Mouse (Mus musculus) right cerebral cortex, postnatal 10 days (tissue): ENCODE results near the gene Kcp.

Experiments used
- DNase-seq, 2 experiments: peaks; one replicate each; pipeline ENCODE4 v3.0.0; 2021; ENCODE audit warnings: low spot score in 2 of 2

Kcp gene

DNA sequence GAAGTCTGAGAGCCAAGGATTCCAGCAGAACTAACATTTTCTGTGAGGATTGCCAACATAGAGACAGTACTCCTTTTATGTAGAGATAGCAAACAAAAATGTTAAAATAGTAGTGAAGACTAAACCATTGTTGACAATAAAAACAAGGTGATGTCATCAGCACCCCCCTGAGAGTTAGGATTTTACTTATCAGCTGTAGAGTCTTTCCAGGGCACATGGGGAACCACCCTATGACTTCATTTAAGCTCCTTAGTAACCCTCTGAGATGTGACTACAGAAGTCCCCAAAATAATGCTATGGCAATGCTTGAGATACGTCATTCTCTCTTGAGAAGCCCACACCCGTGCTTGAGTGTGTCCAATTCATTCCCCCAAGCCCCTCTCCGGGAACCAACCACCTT lies 44.4 kb downstream of the Kcp start:
- DNase-seq = no peak

DNA sequence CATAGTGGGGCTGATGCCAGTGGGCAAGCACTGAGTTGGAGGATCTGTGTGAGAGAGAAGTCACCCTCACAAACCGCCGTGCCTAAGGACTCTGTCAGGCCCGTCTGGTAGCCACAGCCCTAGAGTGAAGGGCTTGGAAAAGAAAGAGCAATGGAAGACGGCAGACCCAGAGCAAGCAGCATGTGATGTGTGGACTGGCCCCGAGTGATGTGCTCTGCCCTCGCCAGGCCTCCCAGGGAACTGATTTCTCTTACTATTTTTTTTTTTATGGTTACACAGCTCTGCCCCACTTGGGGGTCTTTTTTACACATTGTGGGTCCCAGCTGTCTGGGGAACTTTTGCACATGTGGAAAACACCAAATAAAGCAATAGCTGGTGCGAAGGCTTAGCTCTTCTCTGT lies 46.2 kb downstream of the Kcp start:
- DNase-seq = no peak

DNA sequence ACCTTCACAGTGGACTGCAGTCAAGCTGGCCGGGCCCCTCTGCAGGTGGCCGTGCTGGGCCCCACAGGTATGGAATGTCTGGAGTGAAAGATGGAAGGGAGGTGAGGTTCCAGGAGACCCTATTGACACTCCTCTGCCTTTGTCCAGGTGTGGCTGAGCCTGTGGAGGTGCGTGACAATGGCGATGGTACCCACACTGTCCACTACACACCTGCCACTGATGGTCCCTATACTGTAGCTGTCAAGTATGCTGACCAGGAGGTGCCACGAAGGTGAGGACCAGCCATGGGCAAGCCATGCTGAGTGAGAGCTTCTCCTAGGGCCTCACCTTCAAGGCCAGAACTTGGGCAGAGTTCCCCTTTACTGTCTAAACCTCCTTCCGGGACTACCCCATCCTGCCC lies 57.1 kb downstream of the Kcp start:
- DNase-seq = no peak

DNA sequence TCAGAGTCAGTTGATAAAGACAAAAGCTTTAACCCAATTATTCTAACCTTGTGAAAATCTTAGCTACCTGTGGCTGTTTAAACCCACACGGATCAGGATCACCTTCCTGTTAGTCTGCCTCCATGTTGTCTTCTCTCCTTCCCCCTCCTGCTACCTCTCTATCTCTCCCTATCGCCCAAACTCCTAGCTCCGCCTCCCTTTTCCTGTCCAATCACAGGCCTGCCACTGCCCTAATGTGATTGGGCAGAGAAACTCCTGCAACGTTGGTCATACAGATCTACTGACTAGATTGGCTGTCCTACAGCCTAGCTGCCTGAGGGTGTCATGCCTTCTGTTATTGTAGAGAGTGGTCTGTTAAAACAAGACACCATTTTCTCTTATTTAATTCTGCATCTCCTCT lies 57.9 kb downstream of the Kcp start:
- DNase-seq = no peak

DNA sequence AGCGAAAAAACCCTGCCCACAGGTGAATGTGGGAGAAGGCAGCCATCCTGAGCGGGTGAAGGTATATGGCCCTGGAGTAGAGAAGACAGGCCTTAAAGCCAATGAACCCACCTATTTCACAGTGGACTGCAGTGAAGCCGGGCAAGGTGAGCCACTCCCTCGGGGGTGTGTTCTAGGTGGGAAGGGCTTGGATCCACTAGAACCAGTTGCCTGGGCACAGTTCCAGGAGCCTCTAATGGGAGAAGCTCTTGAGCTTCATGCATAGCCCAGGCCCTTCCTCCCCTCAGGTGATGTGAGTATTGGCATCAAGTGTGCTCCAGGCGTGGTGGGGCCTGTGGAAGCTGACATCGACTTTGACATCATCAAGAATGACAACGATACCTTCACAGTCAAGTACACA lies 62.4 kb downstream of the Kcp start:
- DNase-seq = no peak

GRCm38 (mm10) chr6:29444773-29445172 lies 63.0 kb downstream of the Kcp start:
- DNase-seq = no peak

DNA sequence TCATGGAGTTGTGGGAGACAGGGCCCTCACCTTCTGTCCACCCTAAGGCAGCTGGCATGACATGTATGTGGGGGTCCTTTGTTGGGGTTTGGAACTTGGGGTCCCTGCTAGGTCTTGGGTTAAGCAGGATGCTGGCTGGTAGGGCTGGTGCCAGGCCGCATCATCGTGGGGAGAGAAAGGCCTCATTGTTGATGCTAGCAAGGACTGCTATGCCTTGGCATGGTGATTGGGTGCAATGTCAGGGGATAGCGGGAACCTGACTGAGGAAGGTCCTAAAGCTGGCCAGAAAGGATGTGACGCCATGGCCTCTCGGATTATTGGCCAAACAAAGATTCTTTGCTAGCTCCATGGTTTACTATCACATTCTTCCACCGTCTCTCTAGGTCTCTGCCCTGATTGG lies 68.0 kb downstream of the Kcp start:
- DNase-seq = no peak

DNA sequence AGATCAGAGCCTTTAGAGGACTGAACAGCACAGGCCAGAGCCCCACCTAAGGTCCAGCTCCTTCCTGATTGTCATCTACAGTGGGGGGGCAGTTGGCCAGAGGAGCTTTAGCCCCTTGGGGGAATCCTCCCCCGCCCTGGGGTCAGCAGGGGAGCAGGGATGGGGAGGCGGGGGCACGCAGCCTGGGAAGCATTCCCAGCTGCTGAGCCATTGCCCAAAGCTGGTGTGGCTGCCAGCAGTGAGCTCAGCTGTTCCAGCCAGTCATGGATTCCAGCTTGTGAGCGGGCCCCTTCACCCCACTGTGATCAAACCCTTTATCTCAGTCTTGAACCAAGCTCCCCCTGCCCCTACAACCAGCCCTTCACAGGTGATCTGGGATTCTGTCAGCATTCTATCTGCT lies 68.5 kb downstream of the Kcp start:
- peak; percentile 40 to 51 for DNase-seq

GRCm38 (mm10) chr6:29436461-29436934 lies 71.3 kb downstream of the Kcp start:
- DNase-seq = peak in 1 of 2 experiments; percentile 39

DNA sequence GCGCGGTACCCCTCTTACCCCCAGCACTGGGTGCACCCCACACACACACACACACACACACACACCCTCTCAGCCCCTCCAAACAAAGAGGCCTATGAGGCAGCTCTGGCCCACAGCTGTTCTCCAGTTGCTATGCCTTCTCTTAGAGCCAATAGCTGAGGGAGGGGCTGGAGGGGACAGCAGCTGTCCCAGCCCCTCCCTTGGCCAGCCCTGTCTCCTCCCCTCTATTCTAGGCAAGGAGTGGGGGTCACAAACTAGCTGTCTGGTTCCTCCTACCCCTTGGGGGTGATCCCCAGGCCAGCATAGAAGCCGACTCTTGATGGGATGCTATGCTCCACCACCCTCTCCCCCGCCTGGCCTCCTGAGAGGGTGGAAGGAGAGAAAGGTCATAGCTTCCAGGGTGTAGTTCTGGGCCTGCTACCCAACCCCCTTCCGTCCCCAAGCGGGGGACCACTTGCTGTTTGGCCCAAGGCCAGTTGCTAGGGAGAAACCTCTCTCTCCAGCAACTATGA lies 71.8 kb downstream of the Kcp start:
- DNase-seq = no peak

- DNase-seq = peak; percentile 50 to 52
Measured at GRCm38 (mm10) chr6:29434911-29435691, 72.7 kb downstream of the Kcp start.

DNA sequence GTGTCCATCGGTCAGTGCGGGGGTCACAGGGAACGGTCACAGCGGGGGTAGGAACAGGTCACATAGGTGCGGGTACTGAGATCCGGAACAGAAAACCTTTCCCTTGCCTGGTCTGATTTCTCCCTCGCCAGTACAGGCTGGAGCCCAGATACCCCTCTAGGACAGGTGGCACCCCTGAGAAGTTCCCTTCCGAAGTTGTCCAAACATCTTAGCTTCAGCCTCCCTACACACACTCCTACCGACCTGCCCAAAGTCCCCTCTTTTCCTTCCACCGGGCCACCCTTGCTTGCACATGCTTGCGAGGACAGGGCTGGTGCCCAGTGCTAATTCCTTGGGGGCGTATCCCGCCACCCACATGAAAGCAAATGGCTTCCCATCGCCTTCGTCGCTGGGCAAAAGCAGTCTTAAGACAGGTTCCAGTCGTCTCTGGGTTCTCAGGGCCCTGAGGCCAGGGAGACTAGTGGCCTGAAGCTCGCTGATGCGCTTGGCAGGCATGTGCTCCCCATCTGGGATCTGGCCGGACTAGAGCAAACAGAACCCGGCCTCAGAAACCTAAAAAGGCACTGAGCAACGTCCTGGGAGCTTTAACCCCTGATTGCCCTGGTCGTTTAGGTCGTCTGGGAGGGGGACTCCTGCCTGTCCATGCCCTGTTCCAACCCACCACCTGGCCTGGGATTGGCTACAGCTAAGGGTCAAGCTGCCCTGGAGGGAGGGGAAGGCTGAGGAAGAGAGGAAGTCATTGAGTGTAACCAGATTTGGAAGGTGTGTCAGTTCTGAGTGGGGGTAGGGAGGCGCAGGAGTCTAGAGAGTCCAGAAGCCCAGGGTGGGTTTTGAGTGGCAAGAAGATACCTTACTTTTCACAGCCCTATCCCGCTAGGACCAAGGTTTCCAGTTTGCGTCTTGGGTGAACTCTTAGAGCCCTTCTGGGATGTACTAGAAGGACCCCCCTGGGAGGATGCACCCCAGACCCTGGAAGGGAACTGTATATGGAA lies 73.7 kb downstream of the Kcp start:
- DNase-seq = no peak

DNA sequence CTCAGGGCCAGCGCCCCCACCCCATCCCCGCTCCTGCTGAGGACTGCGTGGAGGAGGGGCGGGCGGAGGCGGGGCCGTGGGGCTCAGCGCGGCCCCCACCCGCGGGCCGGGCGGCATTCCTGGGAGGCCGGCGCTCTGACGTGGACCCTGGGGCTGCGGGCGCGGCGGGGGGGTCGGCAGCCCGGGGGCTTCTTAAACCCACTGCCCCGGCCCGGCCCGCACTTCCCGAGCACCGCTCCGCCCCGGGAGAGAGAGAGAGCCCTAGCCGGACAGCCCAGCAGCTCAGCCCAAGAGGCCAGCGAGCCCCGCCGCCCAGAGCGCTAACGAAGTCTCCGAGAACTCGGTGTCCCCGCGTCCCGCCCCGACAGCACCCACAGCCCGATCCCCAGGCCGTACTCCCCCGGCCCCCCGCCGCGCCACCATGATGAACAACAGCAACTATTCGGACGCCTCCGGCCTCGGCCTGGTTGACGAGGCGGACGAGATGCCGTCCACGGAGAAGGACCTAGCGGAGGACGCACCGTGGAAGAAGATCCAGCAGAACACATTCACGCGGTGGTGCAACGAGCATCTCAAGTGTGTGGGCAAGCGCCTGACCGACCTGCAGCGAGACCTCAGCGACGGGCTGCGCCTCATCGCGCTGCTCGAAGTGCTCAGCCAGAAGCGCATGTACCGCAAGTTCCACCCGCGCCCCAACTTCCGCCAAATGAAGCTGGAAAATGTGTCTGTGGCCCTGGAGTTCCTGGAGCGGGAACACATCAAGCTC lies 74.5 kb downstream of the Kcp start, which contains the start of gene Flnc:
TSS of gene Flnc (plus strand) at position 219 of the 766 bp plus-strand sequence.
- DNase-seq = no peak

GRCm38 (mm10) chr6:29432676-29433037 lies 75.1 kb downstream of the Kcp start:
- no peak for DNase-seq

DNA sequence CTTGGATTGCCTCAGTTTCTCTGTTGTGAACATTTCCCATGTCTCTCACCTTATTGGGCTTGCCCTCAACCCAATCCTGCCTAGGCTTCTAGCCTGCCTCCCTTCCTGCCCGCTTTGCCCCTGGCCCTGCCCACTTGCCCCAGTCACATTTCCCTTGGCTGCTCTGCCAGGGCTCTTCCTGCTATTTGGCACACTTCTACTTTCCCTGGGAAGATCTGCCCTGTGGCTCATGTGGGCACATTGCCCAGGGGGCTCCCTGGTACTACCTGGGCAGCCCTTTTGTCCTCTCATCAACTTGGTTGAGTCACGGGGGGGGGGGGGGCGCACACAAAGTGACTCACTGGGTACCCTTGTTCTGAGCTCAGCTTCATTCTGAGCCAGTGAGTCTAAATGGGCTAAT lies 75.6 kb downstream of the Kcp start:
- no peak for DNase-seq

DNA sequence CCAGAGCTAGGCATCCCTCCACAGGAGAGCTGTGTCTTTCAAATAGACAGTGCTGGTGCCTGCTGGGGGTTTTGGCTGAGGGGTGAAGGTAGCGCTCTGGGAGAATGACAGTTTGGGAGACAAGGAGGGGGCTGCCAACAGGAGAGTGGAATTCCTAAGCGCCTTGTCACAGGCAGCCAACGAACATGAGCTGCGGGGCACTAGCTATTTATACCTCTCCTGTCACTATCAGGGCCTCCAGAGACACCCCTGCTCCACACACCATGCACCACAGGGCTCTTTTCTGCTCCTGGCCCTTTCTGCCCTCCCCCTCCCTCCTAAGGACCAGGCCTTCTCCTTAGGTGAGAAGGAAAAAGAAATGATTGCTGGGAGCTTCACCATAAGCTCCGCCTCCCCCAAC lies 76.3 kb downstream of the Kcp start:
- DNase-seq = no peak

DNA sequence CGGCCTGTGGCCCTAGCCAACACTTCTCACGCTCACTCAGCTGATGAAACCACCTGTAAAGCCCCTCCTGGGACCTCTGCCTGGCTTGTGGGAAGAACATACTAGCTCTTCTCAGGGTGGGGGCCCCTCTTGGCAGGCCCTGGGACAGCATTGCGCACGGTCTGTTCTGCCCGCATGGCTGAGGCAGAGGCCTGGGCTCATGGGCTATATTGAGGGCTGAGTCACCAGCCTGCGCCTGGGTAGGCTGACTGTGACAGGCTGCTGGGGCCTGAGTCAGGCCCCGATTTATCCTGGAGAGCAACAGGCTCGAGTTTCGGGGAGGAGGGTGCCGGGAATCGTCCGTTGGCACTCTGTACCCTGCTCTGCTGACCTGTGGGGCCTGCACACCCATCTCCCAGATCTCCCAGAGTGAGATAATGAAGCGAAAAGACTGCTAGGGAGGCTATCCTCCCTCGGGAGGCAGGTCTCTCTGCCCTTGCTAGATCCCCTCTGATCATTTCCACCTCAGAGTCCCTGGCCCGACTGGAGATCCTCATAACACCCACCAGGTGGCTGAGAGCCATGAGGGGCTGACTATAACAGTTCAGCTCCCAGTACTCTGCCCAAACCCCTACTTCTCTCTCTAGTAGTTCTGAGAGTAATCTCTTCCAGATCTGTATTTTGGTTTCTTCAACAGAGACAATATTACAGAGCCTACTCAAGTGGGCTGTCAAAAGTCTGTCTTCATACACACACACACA lies 76.9 kb downstream of the Kcp start:
- no peak for DNase-seq

DNA sequence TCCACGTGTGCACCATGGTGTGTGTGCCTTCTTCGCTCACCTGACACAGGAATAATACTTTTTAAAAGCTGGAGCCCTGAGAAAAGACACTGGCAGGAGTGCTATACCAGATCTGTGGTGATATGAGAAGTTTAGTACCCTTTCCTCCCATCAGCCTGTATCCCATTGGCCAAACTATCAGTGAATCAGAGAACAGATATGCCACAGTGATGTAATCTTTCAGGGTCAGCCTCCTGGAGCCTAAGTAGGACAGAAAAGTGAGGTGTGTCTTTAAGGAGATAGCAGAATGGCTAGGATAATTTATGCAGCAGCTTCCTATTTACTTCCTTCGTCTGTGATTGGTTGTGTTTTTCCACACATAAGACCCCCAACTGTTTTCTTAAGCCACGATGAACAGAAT lies 79.6 kb downstream of the Kcp start:
- DNase-seq = no peak

- DNase-seq = no peak
Measured at GRCm38 (mm10) chr6:29426331-29426730, 81.4 kb downstream of the Kcp start.

DNA sequence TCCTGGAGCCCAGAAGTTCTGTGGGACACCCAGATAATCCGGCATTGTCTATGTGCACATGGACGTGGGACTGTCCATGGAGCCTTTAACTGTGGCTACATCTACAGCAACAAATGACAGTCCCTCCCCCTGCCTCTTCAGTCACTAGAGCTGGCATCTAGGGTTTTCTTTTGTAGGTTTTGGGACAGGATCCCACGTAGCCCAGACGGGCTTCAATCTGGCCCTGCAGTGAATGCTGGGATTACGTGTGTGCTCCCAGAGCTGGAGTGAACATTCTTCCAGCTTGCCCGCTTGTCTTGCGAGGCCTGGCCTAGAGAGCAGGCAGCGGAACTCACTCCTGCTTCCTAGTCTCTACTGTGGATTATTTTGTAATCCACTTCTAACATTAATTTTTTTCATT lies 82.6 kb downstream of the Kcp start:
- DNase-seq = no peak
